ENCODE assay signal across 25 mouse cellular contexts in genomic region chr6:39807050-39807560, GRCm38 (mm10). TPM values are rescaled to one million over a fixed set of nuclear protein-coding genes. Genes with fewer than 3 reads are reported as not detected.
DNase-seq lines count a peak whose midpoint lies in the region; ATAC-seq and TF ChIP-seq lines count a peak whose summit lies in the region.
"Had no signal": no experiment of that assay in that cellular context is flagged by ENCODE, and none has a peak within 500 bp of the region (broad histone marks: within the 10 kb centered on the region; RNA-seq: fewer than 3 reads in every experiment).

No protein-coding gene starts in this region.

- 0 out of 2 replicates have a peak overlapping the region, but pooled peaks have one; percentile 26 for H3K27ac ChIP-seq in hindbrain, embryonic 13.5 days
- no peak overlapping the region for H3K27ac ChIP-seq in hindbrain, embryonic 11.5 days (ENCODE audit: low read depth, low read length)
- H3K27ac ChIP-seq in liver, adult 2 months (replicated peaks; ENCODE audit: insufficient read depth, low read depth, low read length), result no peak overlapping the region
- H3K27ac ChIP-seq in liver, embryonic 12.5 days, result no peak overlapping the region
- no peak overlapping the region for H3K27ac ChIP-seq in limb, embryonic 10.5 days
- H3K27ac ChIP-seq: forebrain, embryonic 15.5 days; left cerebral cortex, adult 2 months; limb, embryonic 13.5 days; liver, embryonic 14.5 days had no signal

- no peaks in the 10 kb centered on the region for H3K27me3 ChIP-seq in hindbrain, embryonic 13.5 days
- no peaks in the 10 kb centered on the region for H3K27me3 ChIP-seq in hindbrain, embryonic 11.5 days (ENCODE audit: control insufficient read depth, insufficient read depth, low read length)
- no peaks in the 10 kb centered on the region for H3K27me3 ChIP-seq in liver, adult 2 months (ENCODE audit: control insufficient read depth, insufficient read depth, low read length)
- no peaks in the 10 kb centered on the region for H3K27me3 ChIP-seq in liver, embryonic 12.5 days (replicated peaks)
- no peaks in the 10 kb centered on the region for H3K27me3 ChIP-seq in limb, embryonic 10.5 days (ENCODE audit: low read depth, poor library complexity, severe bottlenecking)
- H3K27me3 ChIP-seq: CH12.LX; forebrain, embryonic 15.5 days; hindbrain, embryonic 15.5 days; limb, embryonic 13.5 days; neural tube, embryonic 13.5 days had no signal

- peak; percentile 38; the same call in 1 of the 2 replicates for TF ChIP-seq CTCF in liver, adult 2 months (IDR thresholded peaks at IDR 0.05; ENCODE audit: low read depth, low read length)

- TF ChIP-seq POLR2A in liver, adult 2 months (IDR thresholded peaks at IDR 0.05; ENCODE audit: extremely low read depth, insufficient read depth, low read length), result no peak

- H3K4me3 ChIP-seq in hindbrain, embryonic 13.5 days, result no peak overlapping the region
- H3K4me3 ChIP-seq in hindbrain, embryonic 11.5 days (ENCODE audit: low read depth, low read length), result no peak overlapping the region
- no peak overlapping the region for H3K4me3 ChIP-seq in liver, adult 2 months (ENCODE audit: insufficient read depth, low read depth, low read length)
- H3K4me3 ChIP-seq in liver, embryonic 12.5 days, result no peak overlapping the region
- H3K4me3 ChIP-seq in limb, embryonic 10.5 days, result no peak overlapping the region
- H3K4me3 ChIP-seq: forebrain, embryonic 15.5 days; hindbrain, embryonic 15.5 days; left cerebral cortex, adult 2 months; limb, embryonic 13.5 days; neural tube, embryonic 13.5 days had no signal

- DNase-seq in hindbrain, embryonic 11.5 days (ENCODE audit: low spot score), result no peak
- peak; percentile 89 for DNase-seq in liver, adult 2 months (ENCODE audit: extremely low read depth, low read depth, low spot score)
- peak; percentile 45 for DNase-seq in 416B (ENCODE audit: low read depth)
- DNase-seq in brain, adult 2 months (ENCODE audit: low read depth, low spot score), result peak; percentile 59
- no peak for DNase-seq in limb, embryonic 10.5 days (ENCODE audit: low spot score)
- DNase-seq: cerebellum, adult 9-10 months; cerebellum, postnatal 36 days; gastrocnemius, postnatal 25 days; heart, adult 18-20 months; heart, postnatal 36 days; kidney, adult 8-10 months; kidney, postnatal 14 days; lung, embryonic 14.5 days; lung, postnatal 14 days had no signal

- no peak overlapping the region for H3K9ac ChIP-seq in hindbrain, embryonic 13.5 days
- H3K9ac ChIP-seq in hindbrain, embryonic 11.5 days (ENCODE audit: low read depth, low read length), result no peak overlapping the region
- no peak overlapping the region for H3K9ac ChIP-seq in liver, adult 2 months (ENCODE audit: low read depth, low read length)
- H3K9ac ChIP-seq in liver, embryonic 12.5 days, result no peak overlapping the region
- H3K9ac ChIP-seq: forebrain, embryonic 15.5 days; hindbrain, embryonic 15.5 days; limb, embryonic 13.5 days; liver, embryonic 14.5 days; lung, embryonic 14.5 days; neural tube, embryonic 13.5 days had no signal

- ATAC-seq in hindbrain, embryonic 13.5 days (ENCODE audit: low FRiP score), result no peak
- no peak for ATAC-seq in hindbrain, embryonic 11.5 days (ENCODE audit: low FRiP score)
- no peak for ATAC-seq in liver, embryonic 12.5 days
- ATAC-seq: activated CD4-positive, CD25-positive, alpha-beta regulatory T cell, adult 4 months; forebrain, embryonic 15.5 days had no signal

- H3K79me2 ChIP-seq in liver, adult 2 months (ENCODE audit: control insufficient read depth, insufficient read depth, low read length), result no peaks in the 10 kb centered on the region; the same call in 1 of the 2 replicates

- no peak overlapping the region for H3K4me2 ChIP-seq in hindbrain, embryonic 13.5 days
- no peak overlapping the region for H3K4me2 ChIP-seq in hindbrain, embryonic 11.5 days (replicated peaks; ENCODE audit: low read depth, low read length)
- no peak overlapping the region for H3K4me2 ChIP-seq in liver, embryonic 12.5 days
- H3K4me2 ChIP-seq: forebrain, embryonic 15.5 days; heart, embryonic 11.5 days; hindbrain, embryonic 15.5 days; limb, embryonic 13.5 days; lung, embryonic 14.5 days; neural tube, embryonic 13.5 days had no signal

- H3K4me1 ChIP-seq in hindbrain, embryonic 13.5 days (replicated peaks), result peaks cover 14% of the 10 kb centered on the region
- H3K4me1 ChIP-seq in hindbrain, embryonic 11.5 days (replicated peaks; ENCODE audit: control insufficient read depth, insufficient read depth, low read length), result no peaks in the 10 kb centered on the region
- H3K4me1 ChIP-seq in liver, adult 2 months (ENCODE audit: control insufficient read depth, insufficient read depth, low read length), result peaks cover 3% of the 10 kb centered on the region; the same call in 1 of the 2 replicates
- peaks cover 12% of the 10 kb centered on the region for H3K4me1 ChIP-seq in liver, embryonic 12.5 days
- H3K4me1 ChIP-seq in limb, embryonic 10.5 days, result peaks cover 7% of the 10 kb centered on the region; the same call in 1 of the 2 replicates

- 94% methylated on average over 7 of the region's 7 CpGs for WGBS in hindbrain, embryonic 13.5 days
- WGBS in hindbrain, embryonic 11.5 days, result 96% methylated on average over 7 of the region's 7 CpGs
- WGBS in liver, adult 2 months, result 67% methylated on average over 7 of the region's 7 CpGs
- 85% methylated on average over 7 of the region's 7 CpGs for WGBS in liver, embryonic 12.5 days (ENCODE audit: insufficient replicate concordance)
- whole genome bisulfite sequencing in limb, embryonic 10.5 days, result 95% methylated on average over 7 of the region's 7 CpGs

- H3K36me3 ChIP-seq in hindbrain, embryonic 13.5 days, result peaks cover 13% of the 10 kb centered on the region
- H3K36me3 ChIP-seq in hindbrain, embryonic 11.5 days (ENCODE audit: control insufficient read depth, insufficient read depth, low read length), result no peaks in the 10 kb centered on the region
- peaks cover 7% of the 10 kb centered on the region for H3K36me3 ChIP-seq in liver, adult 2 months (ENCODE audit: control insufficient read depth, insufficient read depth, low read length)
- H3K36me3 ChIP-seq in liver, embryonic 12.5 days, result peaks cover 22% of the 10 kb centered on the region
- H3K36me3 ChIP-seq in limb, embryonic 10.5 days, result peaks cover 25% of the 10 kb centered on the region
- H3K36me3 ChIP-seq: hindbrain, embryonic 15.5 days had no signal

- no peaks in the 10 kb centered on the region for H3K9me3 ChIP-seq in hindbrain, embryonic 13.5 days
- H3K9me3 ChIP-seq in hindbrain, embryonic 11.5 days (ENCODE audit: control insufficient read depth, low read length), result no peaks in the 10 kb centered on the region
- no peaks in the 10 kb centered on the region for H3K9me3 ChIP-seq in liver, embryonic 12.5 days (replicated peaks)
- no peaks in the 10 kb centered on the region for H3K9me3 ChIP-seq in limb, embryonic 10.5 days (replicated peaks)
- H3K9me3 ChIP-seq: forebrain, embryonic 15.5 days; hindbrain, embryonic 15.5 days; limb, embryonic 13.5 days; neural tube, embryonic 13.5 days had no signal

RNA-seq across cellular contexts. Expression of gene Mrps33, which starts 3.7 kb away (rescaled TPM):
- 199 and 222 TPM in 2 replicates for polyA plus RNA-seq in hindbrain, embryonic 13.5 days (2015; fragmentation: Nextera tagmentation; extraction: Ambion mirVana)
- polyA plus RNA-seq in hindbrain, embryonic 11.5 days (2014; fragmentation: Nextera tagmentation; extraction: Ambion mirVana), result 232 and 245 TPM in 2 replicates
- 137 and 210 TPM in 2 replicates for total RNA-seq in liver, adult 2 months (2014; rRNA removed)
- polyA plus RNA-seq in liver, adult 2 months (2012; rRNA removed), result 38.4 and 43.0 TPM in 2 replicates
- 108 and 110 TPM in 2 replicates for polyA plus RNA-seq in liver, embryonic 12.5 days (2016; fragmentation: Nextera tagmentation; extraction: Ambion mirVana)
- polyA plus RNA-seq in limb, embryonic 10.5 days (2016; fragmentation: Nextera tagmentation; extraction: Ambion mirVana), result 186 and 192 TPM in 2 replicates

Comparison
In these comparisons a context has a peak if more than half of its experiments do, and no peak if none do; other contexts are left out.
1. DNase-seq: peak in liver, adult 2 months (single experiment), 416B (single experiment) and brain, adult 2 months (single experiment); none in hindbrain, embryonic 11.5 days (single experiment) and limb, embryonic 10.5 days (single experiment).